Mouse (Mus musculus): Measurements from ENCODE around the gene Mall.

- TF ChIP-seq CTCF (IDR thresholded peaks at IDR 0.05) (no peak), POLR2A (IDR thresholded peaks at IDR 0.05; ENCODE audit: insufficient read depth, low read depth, low read length) (no peak)
These were observed 74.3 kb downstream of the Mall start for GRCm38 (mm10) chr2:127655419-127655818.
